Comparison of ENCODE assay signal across 14 mouse cellular contexts in the genomic region with DNA sequence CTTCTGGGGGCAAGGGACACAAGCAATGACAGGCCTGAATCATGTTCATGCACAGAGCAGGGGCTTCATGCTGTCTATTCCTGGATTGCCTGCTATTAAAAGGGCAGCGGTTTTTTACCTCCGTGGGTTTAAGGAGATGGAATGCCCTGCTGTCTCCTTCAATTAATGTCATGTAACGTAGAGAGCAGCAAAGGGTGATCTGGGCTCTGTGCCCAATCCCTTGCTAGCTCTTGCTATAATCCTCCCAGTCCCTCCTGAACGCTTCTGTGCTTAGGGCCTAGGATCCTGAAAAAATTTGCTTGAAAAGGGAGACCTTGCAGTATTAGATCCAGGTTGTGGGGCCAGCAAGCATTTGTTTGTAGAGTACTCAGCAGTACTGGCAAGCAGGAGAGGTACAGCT. TPM values are rescaled to one million over a fixed set of nuclear protein-coding genes. Genes with fewer than 3 reads are reported as not detected.
A peak's percentile ranks its signal among the peaks of the same experiment; 100 is the strongest.
DNase-seq lines count a peak whose midpoint lies in the region; ATAC-seq and TF ChIP-seq lines count a peak whose summit lies in the region.
"Had no signal": no experiment of that assay in that cellular context is flagged by ENCODE, and none has a peak within 500 bp of the region (broad histone marks: within the 10 kb centered on the region; RNA-seq: fewer than 3 reads in every experiment).

No protein-coding gene starts in this region.

- peak; percentile 19 for DNase-seq in limb, embryonic 14.5 days (ENCODE audit: low spot score)
- no peak for DNase-seq in limb, embryonic 10.5 days (ENCODE audit: low spot score)
- peak; percentile 87 for DNase-seq in brain, embryonic 14.5 days (ENCODE audit: low read depth)
- peak; percentile 75 for DNase-seq in midbrain, postnatal 0 days (ENCODE audit: low spot score)
- DNase-seq in cerebellum, adult 2 months, result no peak
- DNase-seq in lung, postnatal 4 days, result no peak
- no peak for DNase-seq in cerebellum, adult 9-10 months
- DNase-seq: gastrocnemius, postnatal 14 days; lung, adult 2 months; right cerebral cortex, postnatal 14 days had no signal

- no peak for ATAC-seq in limb, embryonic 14.5 days (ENCODE audit: low FRiP score, low read depth)
- ATAC-seq in forebrain, embryonic 15.5 days (replicated peaks), result no peak
- ATAC-seq in midbrain, postnatal 0 days (ENCODE audit: low FRiP score), result no peak
- ATAC-seq: activated CD4-positive, CD25-positive, alpha-beta regulatory T cell, adult 4 months had no signal

- H3K9me3 ChIP-seq in limb, embryonic 14.5 days (ENCODE audit: control insufficient read depth, low read length), result no peaks in the 10 kb centered on the region
- no peaks in the 10 kb centered on the region for H3K9me3 ChIP-seq in limb, embryonic 10.5 days (replicated peaks)
- no peaks in the 10 kb centered on the region for H3K9me3 ChIP-seq in forebrain, embryonic 15.5 days
- H3K9me3 ChIP-seq in midbrain, postnatal 0 days (ENCODE audit: low read length), result no peaks in the 10 kb centered on the region
- H3K9me3 ChIP-seq: kidney, embryonic 15.5 days; limb, embryonic 12.5 days had no signal

- H3K27ac ChIP-seq in limb, embryonic 14.5 days (replicated peaks; ENCODE audit: low read depth, low read length), result no peak overlapping the region
- no peak overlapping the region for H3K27ac ChIP-seq in limb, embryonic 10.5 days
- peak overlapping the region; percentile 70 for H3K27ac ChIP-seq in forebrain, embryonic 15.5 days (replicated peaks)
- H3K27ac ChIP-seq in midbrain, postnatal 0 days (ENCODE audit: low read depth, low read length), result no peak overlapping the region
- H3K27ac ChIP-seq in cerebellum, adult 2 months (ENCODE audit: insufficient read depth, low read length), result no peak overlapping the region
- H3K27ac ChIP-seq: kidney, embryonic 15.5 days; limb, embryonic 12.5 days had no signal

- H3K27me3 ChIP-seq in limb, embryonic 14.5 days (ENCODE audit: control insufficient read depth, insufficient read depth, low read length), result no peaks in the 10 kb centered on the region
- H3K27me3 ChIP-seq in limb, embryonic 10.5 days (ENCODE audit: low read depth, poor library complexity, severe bottlenecking), result no peaks in the 10 kb centered on the region
- H3K27me3 ChIP-seq in forebrain, embryonic 15.5 days, result no peaks in the 10 kb centered on the region
- H3K27me3 ChIP-seq in midbrain, postnatal 0 days (ENCODE audit: insufficient read depth, low read length), result no peaks in the 10 kb centered on the region
- H3K27me3 ChIP-seq in cerebellum, adult 2 months (ENCODE audit: control insufficient read depth, insufficient read depth, low read length), result no peaks in the 10 kb centered on the region
- H3K27me3 ChIP-seq: kidney, embryonic 15.5 days; limb, embryonic 12.5 days had no signal

- no peak overlapping the region for H3K4me2 ChIP-seq in limb, embryonic 14.5 days (replicated peaks; ENCODE audit: low read depth, low read length, severe bottlenecking)
- H3K4me2 ChIP-seq in forebrain, embryonic 15.5 days (replicated peaks), result no peak overlapping the region
- no peak overlapping the region for H3K4me2 ChIP-seq in midbrain, postnatal 0 days (ENCODE audit: low read depth, low read length, poor library complexity, severe bottlenecking)
- H3K4me2 ChIP-seq: kidney, embryonic 15.5 days; limb, embryonic 12.5 days had no signal

- no peaks in the 10 kb centered on the region for H3K36me3 ChIP-seq in limb, embryonic 14.5 days (ENCODE audit: control insufficient read depth, insufficient read depth, low read length)
- H3K36me3 ChIP-seq in limb, embryonic 10.5 days, result no peaks in the 10 kb centered on the region
- no peaks in the 10 kb centered on the region for H3K36me3 ChIP-seq in forebrain, embryonic 15.5 days
- no peaks in the 10 kb centered on the region for H3K36me3 ChIP-seq in midbrain, postnatal 0 days (ENCODE audit: insufficient read depth, low read length)
- H3K36me3 ChIP-seq: kidney, embryonic 15.5 days; limb, embryonic 12.5 days had no signal

- no peaks in the 10 kb centered on the region for H3K4me1 ChIP-seq in limb, embryonic 14.5 days (ENCODE audit: control insufficient read depth, insufficient read depth, low read length)
- no peaks in the 10 kb centered on the region for H3K4me1 ChIP-seq in limb, embryonic 10.5 days
- peaks cover 12% of the 10 kb centered on the region for H3K4me1 ChIP-seq in forebrain, embryonic 15.5 days
- H3K4me1 ChIP-seq in midbrain, postnatal 0 days (ENCODE audit: insufficient read depth, low read length), result no peaks in the 10 kb centered on the region
- no peaks in the 10 kb centered on the region for H3K4me1 ChIP-seq in cerebellum, adult 2 months (ENCODE audit: control insufficient read depth, insufficient read depth, low read length)
- H3K4me1 ChIP-seq: limb, embryonic 12.5 days had no signal

- TF ChIP-seq POLR2A in limb, embryonic 14.5 days (IDR thresholded peaks at IDR 0.05; ENCODE audit: borderline replicate concordance, extremely low read depth, insufficient read depth, insufficient read length), result no peak
- TF ChIP-seq POLR2A in brain, embryonic 14.5 days (IDR thresholded peaks at IDR 0.05; ENCODE audit: borderline replicate concordance, extremely low read depth, insufficient read depth, insufficient read length, poor library complexity, severe bottlenecking), result no peak
- no peak for TF ChIP-seq POLR2A in cerebellum, adult 2 months (IDR thresholded peaks at IDR 0.05; ENCODE audit: borderline replicate concordance, insufficient read depth, low read length)

- H3K9ac ChIP-seq in limb, embryonic 14.5 days (ENCODE audit: low read depth, low read length, severe bottlenecking), result no peak overlapping the region
- H3K9ac ChIP-seq in forebrain, embryonic 15.5 days (replicated peaks), result peak overlapping the region; percentile 5; the same call in 1 of the 2 replicates
- no peak overlapping the region for H3K9ac ChIP-seq in midbrain, postnatal 0 days (replicated peaks; ENCODE audit: low read length, poor library complexity, severe bottlenecking)
- H3K9ac ChIP-seq: kidney, embryonic 15.5 days; limb, embryonic 12.5 days had no signal

- 21% methylated on average over 4 of the region's 4 CpGs for WGBS in limb, embryonic 14.5 days
- 61% methylated on average over 4 of the region's 4 CpGs for WGBS in limb, embryonic 10.5 days
- WGBS in forebrain, embryonic 15.5 days, result 15% methylated on average over 4 of the region's 4 CpGs
- WGBS in midbrain, postnatal 0 days, result 10% methylated on average over 4 of the region's 4 CpGs
- WGBS in cerebellum, adult 2 months, result 18% methylated on average over 4 of the region's 4 CpGs

- no peak for TF ChIP-seq CTCF in brain, embryonic 14.5 days (IDR thresholded peaks at IDR 0.05; ENCODE audit: borderline replicate concordance, extremely low read depth, insufficient read depth, insufficient read length)
- TF ChIP-seq CTCF in midbrain, postnatal 0 days (IDR thresholded peaks at IDR 0.05), result no peak
- TF ChIP-seq CTCF in cerebellum, adult 2 months (IDR thresholded peaks at IDR 0.05; ENCODE audit: borderline replicate concordance, insufficient read depth, low read depth, low read length), result no peak

- H3K4me3 ChIP-seq in limb, embryonic 14.5 days (replicated peaks; ENCODE audit: low read length), result no peak overlapping the region
- H3K4me3 ChIP-seq in limb, embryonic 10.5 days, result no peak overlapping the region
- no peak overlapping the region for H3K4me3 ChIP-seq in forebrain, embryonic 15.5 days
- no peak overlapping the region for H3K4me3 ChIP-seq in midbrain, postnatal 0 days (ENCODE audit: low read depth, low read length)
- H3K4me3 ChIP-seq in cerebellum, adult 2 months (replicated peaks; ENCODE audit: insufficient read depth, low read depth, low read length), result no peak overlapping the region
- H3K4me3 ChIP-seq: kidney, embryonic 15.5 days; limb, embryonic 12.5 days had no signal

RNA-seq across cellular contexts. Expression of a gene that starts 14.4 kb away (rescaled TPM):
- 25.0 and 27.0 TPM in 2 replicates for polyA plus RNA-seq in limb, embryonic 14.5 days (2012; rRNA removed)
- 29.2 and 33.7 TPM in 2 replicates for polyA plus RNA-seq in limb, embryonic 14.5 days (2014; fragmentation: Nextera tagmentation; extraction: Ambion mirVana)
- 51.7 and 60.5 TPM in 2 replicates for polyA plus RNA-seq in limb, embryonic 10.5 days (2016; fragmentation: Nextera tagmentation; extraction: Ambion mirVana)
- 25.2 and 33.5 TPM in 2 replicates for polyA plus RNA-seq in brain, embryonic 14.5 days (2012; rRNA removed)
- 39.3 and 40.0 TPM in 2 replicates for polyA plus RNA-seq in forebrain, embryonic 15.5 days (2015; fragmentation: Nextera tagmentation; extraction: Ambion mirVana)
- total RNA-seq in midbrain, postnatal 0 days (2014; rRNA removed), result 25.7 and 28.5 TPM in 2 replicates
- polyA plus RNA-seq in midbrain, postnatal 0 days (2015; fragmentation: Nextera tagmentation; extraction: Ambion mirVana), result 22.2 and 30.6 TPM in 2 replicates
- 27.4 and 28.9 TPM in 2 replicates for polyA plus RNA-seq in cerebellum, adult 2 months (2012; rRNA removed)

RNA-seq across cellular contexts. Expression of a gene that starts 53.0 kb away (rescaled TPM):
- 3.0 and 4.2 TPM in 2 replicates for polyA plus RNA-seq in limb, embryonic 14.5 days (2012; rRNA removed)
- 2.5 and 3.6 TPM in 2 replicates for polyA plus RNA-seq in limb, embryonic 14.5 days (2014; fragmentation: Nextera tagmentation; extraction: Ambion mirVana)
- polyA plus RNA-seq in limb, embryonic 10.5 days (2016; fragmentation: Nextera tagmentation; extraction: Ambion mirVana), result 1.9 and 2.4 TPM in 2 replicates
- polyA plus RNA-seq in brain, embryonic 14.5 days (2012; rRNA removed), result 18.9 and 42.0 TPM in 2 replicates
- polyA plus RNA-seq in forebrain, embryonic 15.5 days (2015; fragmentation: Nextera tagmentation; extraction: Ambion mirVana), result 45.8 TPM in 2 replicates
- total RNA-seq in midbrain, postnatal 0 days (2014; rRNA removed), result 4.5 and 6.9 TPM in 2 replicates
- 5.7 and 7.1 TPM in 2 replicates for polyA plus RNA-seq in midbrain, postnatal 0 days (2015; fragmentation: Nextera tagmentation; extraction: Ambion mirVana)
- 14.5 and 16.6 TPM in 2 replicates for polyA plus RNA-seq in cerebellum, adult 2 months (2012; rRNA removed)

Comparison
In these comparisons a context has a peak if more than half of its experiments do, and no peak if none do; other contexts are left out.
1. DNase-seq: peak in limb, embryonic 14.5 days (single experiment), brain, embryonic 14.5 days (single experiment) and midbrain, postnatal 0 days (single experiment); none in limb, embryonic 10.5 days (single experiment), cerebellum, adult 2 months (0 of 2), lung, postnatal 4 days (0 of 2) and cerebellum, adult 9-10 months (single experiment).